Mouse (Mus musculus): ENCODE measurements at regions not wholly inside any gene's neighbourhood (a gene's known extent, or its start where the extent isn't known, plus 50 kb on each side); places are given as distances from the start of the nearest gene placed in this dataset.
A peak's percentile ranks its signal among the peaks of the same experiment; 100 is the strongest.

GRCm38 (mm10) chr3:104714679-104715326 lies 66.1 kb upstream of the Ppm1j start:
- TF ChIP-seq POLR2A (IDR thresholded peaks at IDR 0.05; ENCODE audit: control insufficient read depth, low read depth, low read length), result no peak
- peak; percentile 86; the same call in 1 of the 2 replicates for TF ChIP-seq CTCF (IDR thresholded peaks at IDR 0.05; ENCODE audit: control insufficient read depth, insufficient read depth, insufficient replicate concordance, low read depth, low read length)

All from testis, adult 2 months (tissue).